Mouse (Mus musculus): ENCODE results near the gene Ank2.
"Not testable (repeated sequence)": the region's sequence is repeated elsewhere in the genome, so short reads cannot be mapped to it uniquely, and the experiment has no call there.

The Ank2 gene

DNA sequence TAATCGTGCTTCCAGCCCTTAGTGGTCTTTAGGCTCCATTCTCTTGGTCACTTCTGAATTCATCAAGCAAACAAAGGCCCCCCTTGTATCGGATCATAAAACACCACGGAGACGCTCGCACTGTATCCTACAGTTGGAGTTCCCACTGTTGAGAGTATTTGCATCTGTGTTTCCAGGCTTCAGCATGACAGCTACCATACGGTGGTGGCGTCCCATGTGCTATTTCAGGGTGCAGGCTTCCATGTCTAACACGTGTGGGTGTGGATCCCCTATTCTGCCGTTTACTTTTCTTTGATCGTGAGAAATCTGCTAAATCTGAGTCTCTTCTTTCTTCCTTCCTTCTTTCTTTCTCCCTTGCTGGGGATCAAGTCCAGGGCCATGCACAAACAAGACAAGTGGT is 14.0 kb downstream of the Ank2 start:
- DNase-seq (ENCODE audit: extremely low spot score, low read depth, low spot score): no peak

DNA sequence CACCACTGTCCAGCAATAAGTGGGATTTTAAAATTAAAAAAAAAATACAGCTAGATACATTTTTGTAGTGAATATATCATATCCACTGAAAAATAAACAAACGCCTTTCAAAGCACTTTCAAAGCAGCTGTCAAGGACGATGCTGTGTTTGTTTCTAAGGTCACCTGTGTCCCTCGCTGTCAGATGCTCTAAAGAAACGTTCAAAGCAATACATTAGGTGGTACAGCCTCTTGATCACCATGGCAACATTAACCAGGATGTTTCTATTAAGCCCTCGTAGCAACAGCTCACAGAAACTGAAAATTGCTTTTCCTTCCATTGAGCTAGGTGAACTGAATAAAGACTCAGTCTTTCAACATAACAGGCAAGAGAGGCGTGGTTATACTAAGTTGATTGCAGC is 17.5 kb downstream of the Ank2 start:
- no peak for DNase-seq (ENCODE audit: extremely low spot score, low read depth, low spot score)

DNA sequence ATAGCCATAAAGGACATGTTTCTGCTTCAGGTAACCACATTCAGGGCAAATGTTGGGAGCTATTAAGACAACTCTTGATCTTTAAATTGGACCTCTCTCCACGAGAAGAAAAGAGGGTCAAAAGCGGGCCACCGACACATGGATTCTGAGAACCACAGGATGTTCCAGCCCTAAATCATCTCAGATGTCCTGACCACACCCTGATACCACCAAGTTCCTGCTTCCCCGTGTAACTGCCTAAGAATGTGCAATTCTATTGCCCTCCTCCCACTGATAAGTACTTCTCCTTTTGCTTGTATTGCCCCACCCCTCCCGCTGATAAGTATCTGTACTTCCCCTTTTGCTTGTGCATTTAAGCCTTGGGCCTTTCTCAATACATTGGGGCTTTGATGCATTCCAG is 18.8 kb downstream of the Ank2 start:
- not testable (repeated sequence) for DNase-seq (ENCODE audit: extremely low spot score, low read depth, low spot score)

DNA sequence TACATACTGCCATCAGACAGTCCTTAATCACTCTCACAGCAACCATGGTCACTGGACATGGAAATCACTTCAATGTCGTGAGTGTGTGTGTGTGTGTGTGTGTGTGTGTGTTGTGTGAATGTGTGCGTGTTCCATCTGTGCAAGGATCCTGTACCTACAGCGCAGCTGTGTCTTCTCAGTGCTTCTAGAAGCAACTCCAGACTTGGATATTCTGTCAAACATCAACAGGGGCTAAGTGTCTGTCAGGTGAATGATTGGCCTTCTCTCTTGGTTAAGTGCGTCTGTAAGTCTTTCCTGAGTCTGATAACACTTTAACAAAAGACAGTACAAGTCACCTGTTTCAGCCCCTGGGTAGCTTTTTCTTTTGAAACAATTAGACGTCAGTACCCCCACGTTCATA is 25.0 kb downstream of the Ank2 start:
- no peak for DNase-seq (ENCODE audit: extremely low spot score, low read depth, low spot score)

DNA sequence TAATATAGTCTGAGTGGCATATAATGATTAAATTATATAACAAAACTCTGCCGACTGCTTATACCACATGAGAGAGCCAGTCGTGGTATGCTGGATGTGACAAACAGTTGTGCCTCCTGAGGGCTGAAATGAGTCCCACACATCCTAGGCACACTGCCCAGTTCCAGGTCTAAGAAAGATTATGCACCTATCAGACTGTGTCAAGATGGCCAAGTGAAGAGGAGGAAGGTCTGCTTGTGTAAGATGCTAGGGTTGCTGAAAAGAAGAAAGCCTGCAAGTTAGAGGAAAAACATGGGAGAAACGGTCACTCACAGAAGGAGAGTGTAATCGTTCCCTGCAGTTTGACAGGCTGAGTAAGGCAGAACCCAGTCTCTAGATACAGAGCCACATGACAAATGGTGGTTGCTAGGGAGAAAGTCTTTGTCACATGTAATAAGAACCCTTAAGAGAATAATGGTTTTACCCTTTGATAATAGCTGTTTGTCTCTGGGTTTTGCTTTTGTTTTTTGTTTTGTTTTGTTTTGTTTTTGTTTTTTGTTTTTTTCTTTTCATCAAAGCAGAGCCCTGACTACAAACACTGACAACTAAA is 29.9 kb downstream of the Ank2 start:
- no peak for DNase-seq (ENCODE audit: extremely low spot score, low read depth, low spot score)

DNA sequence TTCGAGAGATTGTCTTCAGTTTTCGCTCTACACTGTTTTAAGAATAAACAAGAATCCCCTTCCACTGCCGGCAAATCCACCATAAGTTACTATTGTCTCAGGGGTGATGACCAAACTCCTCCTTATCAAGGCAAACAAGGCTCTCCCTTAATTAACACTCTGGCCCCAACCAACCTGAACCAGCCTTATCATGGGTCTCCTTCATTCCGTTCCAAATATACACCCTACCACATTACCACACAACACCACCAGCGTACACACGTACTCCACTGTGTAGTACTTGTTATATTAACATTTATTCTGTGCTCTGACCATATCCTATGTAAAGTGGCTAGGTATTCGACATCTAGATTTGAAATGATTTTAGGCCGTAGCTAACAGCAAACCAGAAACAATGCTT is 30.6 kb downstream of the Ank2 start:
- DNase-seq (ENCODE audit: extremely low spot score, low read depth, low spot score): no peak

DNA sequence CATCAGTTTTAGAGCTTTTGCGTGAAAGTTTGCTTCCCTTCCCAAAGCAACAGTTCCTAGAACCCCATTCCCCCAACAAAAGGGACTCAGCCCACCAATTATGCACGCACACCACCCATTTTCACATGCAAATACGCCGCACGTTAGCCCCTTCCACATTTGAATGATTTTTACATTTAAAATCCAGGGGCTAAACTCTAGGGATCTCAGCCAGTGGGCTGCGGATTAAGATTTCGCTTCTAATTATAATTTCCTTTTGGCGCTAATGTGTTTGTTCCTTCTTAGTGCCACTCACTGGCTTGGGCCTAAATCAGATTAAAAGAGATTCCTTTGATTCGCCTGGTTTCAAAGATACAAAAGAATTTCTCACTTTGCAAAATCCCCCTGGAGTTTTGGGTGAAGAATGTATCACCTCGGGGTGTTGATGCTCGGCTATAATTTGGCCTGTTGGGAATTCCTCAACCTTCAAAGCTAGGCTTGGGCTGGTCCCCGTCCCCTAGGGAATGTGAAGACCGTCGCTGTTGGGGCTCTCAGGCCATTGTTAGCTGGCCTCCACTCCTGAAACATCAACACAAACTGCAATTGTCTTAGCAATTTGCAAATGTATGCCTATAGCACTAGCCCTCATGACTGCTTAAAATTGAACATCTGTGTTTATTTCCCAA is 35.2 kb downstream of the Ank2 start:
- DNase-seq (ENCODE audit: extremely low spot score, low read depth, low spot score): no peak

DNA sequence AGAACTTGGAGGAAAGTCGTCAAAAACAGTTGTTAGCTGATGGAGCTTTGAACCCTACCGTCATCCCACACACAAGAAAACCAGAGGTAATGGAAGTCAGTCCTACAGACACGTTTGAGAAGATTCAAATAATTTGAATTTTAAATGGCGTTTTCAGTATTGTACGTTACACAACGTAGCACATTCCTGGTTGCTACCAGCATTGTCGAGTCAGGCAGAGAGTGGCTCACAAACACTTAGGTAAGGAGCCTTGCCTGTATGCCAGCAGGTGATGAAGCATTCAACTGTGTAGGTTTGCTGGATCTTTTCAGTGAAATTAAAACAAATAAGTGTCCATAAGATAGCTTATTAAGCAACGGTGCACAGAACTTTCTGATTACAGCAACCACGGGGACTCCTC is 36.0 kb downstream of the Ank2 start:
- no peak for DNase-seq (ENCODE audit: extremely low spot score, low read depth, low spot score)

DNA sequence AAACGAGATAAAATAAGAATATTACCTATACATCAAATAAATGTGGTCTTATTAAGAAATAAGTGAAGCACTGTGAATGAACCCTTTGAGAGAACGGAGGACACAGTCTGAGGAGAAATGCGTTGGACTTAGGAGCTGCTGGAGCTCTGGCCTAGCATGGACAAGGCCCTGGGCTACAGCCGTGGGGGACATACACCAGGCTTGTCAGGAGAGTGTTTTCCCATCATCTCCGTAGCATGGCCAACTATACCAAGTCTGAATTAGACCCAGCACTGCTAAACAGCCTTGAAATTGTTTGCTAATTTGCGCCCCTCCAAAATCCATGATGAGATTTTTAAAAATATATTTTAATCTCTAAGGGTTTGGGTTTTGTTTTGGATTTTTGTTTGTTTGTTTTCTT is 36.7 kb downstream of the Ank2 start:
- no peak for DNase-seq (ENCODE audit: extremely low spot score, low read depth, low spot score)

DNA sequence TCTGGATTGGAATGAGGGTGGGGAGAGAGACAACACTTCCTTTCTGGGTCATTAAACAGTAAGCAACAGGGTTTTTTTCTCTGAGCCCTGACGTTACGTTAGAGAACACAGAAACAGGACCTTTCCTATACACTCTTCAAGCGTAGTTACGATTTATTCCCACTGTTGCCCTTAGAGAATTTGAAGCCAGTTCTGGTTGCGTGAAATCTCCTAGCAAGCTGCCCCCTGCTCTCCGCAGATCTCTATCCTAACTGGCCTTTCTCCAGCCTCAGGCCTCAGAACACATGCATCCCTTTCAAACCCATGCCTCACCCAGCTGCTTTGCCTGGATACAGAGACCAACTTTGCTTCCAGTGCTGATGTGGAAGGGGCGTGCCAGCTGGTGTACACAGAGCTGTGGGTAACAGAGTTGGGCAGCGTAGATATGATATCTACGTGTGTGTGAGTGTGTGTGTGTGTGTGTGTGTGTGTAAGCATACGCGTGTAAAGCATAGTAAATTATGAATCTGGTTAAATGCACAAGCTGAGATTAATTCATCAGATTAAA is 38.2 kb downstream of the Ank2 start:
- DNase-seq (ENCODE audit: extremely low spot score, low read depth, low spot score): no peak

DNA sequence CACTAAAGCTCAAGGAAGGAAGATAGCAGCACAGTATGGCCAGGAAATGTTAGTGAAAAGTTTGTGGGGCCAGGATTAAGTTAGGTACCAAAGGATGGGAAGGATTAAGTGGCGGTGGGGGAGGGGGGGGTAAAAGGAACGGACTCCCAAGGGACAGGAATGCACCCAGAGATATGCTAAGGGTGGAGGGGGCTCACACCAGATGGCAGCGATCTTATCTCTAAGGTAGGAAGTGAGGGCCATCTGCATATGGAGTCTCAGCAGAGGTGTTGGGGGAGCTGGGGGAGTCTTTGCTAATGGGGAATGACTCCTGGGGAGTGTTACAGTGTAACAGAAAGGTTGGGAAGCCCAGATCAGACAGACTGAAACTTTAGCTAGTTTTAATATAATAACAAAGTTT is 39.3 kb downstream of the Ank2 start:
- DNase-seq (ENCODE audit: extremely low spot score, low read depth, low spot score): no peak

DNA sequence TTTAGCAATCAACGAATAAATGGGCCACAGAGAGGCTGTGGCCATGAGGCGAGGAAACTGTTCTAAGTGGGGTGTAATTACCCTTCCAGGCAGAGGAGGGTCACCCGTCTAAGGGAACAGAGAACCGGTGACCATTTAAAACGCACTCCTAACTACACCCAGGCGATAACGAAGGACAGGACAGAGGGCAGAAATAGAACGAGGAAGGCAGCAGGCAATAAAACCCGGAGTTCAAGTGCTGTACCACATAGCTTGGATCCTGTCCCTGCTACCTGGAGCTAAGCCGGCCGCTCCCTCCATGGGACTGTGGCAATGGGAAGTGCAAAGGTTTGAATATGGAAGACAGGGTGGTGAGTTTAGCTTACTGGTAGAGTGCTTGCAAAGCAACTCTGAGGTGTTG is 40.2 kb downstream of the Ank2 start:
- no peak for DNase-seq (ENCODE audit: extremely low spot score, low read depth, low spot score)

DNA sequence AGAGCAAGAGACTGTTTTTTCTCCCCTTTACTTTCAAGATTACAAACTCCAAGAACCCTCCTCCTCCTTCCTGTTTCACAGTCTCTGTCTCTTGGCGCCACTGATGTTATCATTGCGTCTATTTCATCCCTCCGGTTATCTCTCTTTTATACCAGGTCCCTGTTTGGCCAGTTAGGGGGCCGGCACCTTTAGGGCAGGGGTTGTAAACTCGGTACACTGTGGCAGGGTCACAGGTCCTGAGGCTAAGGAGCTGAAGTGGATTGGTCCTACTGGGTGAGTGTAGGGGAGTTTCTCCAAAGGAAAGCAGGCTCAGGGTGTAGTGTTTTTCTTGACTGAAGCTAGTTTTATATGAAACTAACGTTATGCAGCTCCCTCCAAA is 40.7 kb downstream of the Ank2 start:
- no peak for DNase-seq (ENCODE audit: extremely low spot score, low read depth, low spot score)

DNA sequence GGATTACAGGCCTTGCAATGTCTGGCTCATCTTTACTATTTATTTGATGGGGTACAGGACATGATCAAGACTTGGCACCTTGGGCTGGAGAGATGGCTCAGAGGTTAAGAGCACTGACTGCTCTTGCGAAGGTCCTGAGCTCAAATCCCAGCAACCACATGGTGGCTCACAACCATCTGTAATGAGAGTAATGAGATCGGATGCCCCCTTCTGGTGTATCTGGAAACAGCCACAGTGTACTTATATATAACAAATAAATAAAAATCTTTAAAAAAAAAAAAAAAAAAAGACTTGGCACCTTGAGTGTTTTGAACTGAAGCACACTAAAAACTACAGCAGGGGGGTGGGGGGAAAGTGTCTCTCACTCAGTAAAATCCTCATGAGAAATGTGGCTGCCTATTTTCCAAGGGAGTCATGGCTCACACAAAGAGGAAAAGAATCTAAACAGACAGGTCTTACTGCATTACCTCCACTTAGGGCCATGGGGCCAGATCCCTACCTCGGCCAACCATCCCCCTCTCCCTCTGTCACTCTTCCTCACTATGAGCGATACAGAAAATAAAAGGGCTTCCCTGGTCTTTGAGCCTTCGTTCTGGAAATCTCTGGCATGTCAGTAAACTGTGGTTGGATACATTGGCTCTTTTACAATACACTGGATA is 41.3 kb downstream of the Ank2 start:
- DNase-seq (ENCODE audit: extremely low spot score, low read depth, low spot score): no peak

DNA sequence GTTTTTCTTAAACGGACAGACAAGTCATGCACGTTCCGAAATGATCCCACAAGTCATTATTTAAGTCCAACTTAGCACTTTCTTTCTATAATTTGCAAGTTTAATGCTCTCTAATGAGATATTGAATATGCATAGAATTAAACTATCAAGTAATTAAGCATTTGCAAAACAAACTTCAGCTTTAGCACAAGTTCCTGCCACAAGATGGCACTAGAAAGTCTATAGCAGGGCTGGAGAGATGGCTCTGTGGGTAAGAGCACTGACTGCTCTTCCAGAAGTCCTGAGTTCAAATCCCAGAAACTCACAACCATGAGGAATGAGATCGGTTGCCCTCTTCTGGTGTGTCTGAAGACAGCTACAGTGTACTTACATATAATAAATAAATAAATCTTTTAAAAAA is 45.4 kb downstream of the Ank2 start:
- no peak for DNase-seq (ENCODE audit: extremely low spot score, low read depth, low spot score)

DNA sequence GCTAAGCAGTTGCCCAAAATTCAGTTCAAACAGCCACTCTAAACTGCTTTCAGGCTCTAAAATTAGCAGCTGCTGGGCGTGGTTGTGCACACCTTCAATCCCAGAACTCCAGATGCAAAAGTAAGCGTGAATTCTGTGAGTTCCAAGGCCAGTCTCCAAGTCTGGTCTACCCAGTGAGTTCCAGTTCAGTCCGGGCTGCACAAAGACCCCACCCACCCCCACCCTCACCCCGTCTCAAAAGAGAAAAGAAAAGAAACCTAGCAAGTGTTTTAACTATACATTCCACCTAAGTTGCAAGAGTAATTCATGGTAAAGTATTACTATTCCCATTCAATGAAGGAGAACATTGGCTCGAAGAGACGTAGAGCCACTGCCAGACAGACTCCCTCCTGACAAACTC is 45.9 kb downstream of the Ank2 start:
- DNase-seq (ENCODE audit: extremely low spot score, low read depth, low spot score): no peak

DNA sequence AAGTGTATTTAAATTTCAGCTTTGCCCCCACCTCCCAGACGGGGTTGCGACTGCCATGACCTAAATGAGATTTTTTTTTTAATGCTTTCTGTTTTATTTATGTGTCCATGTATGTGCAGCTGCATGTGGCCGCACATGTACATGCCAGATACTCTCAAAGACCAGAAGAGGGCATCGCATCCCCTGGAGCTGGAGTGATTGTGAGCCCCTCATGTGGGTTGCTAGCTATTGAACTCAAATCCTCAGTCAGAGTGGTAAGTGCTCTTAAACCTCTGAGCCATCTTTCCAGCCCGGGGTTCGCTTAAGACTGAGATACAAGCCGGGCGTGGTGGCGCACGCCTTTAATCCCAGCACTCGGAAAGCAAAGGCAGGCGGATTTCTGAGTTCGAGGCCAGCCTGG is 46.9 kb downstream of the Ank2 start:
- DNase-seq (ENCODE audit: extremely low spot score, low read depth, low spot score): no peak

DNA sequence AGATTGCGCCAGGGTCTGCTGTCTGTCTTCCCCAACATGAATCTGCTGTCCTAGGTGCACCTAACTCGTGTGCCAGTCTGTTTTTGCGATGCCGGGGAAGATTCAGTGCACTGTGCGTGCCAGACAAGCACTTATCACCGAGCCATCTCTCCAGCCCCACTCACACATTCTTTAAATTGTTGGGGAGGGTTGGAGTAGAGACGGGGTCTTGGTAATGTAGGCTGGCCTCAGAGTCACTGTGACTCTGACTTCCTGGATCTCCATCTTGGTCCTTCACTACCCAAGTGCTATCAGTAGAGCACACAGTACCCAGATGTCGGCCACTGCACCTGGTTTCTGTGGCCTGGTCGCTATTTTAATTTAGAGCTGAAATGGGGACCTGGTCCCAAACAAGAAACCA is 47.4 kb downstream of the Ank2 start:
- no peak for DNase-seq (ENCODE audit: extremely low spot score, low read depth, low spot score)

DNA sequence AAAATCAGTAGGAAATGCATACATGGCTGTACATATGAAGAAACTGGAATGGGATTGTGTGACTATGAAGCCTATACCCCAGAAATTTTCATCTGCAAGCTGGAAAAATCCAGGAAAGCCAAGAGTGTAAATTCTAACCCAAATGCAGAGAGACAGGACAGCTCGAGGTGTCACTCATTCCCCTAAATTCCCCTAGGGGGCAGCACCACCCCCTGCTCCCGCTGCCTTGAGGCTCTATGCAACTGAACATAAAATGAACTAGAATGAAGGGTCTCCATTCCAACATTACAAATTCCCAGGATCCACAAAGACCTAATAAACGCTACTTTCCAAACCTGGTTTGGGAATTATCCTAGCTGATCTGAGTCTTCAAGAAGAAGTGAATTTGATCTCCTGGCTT is 48.1 kb downstream of the Ank2 start:
- no peak for DNase-seq (ENCODE audit: extremely low spot score, low read depth, low spot score)

DNA sequence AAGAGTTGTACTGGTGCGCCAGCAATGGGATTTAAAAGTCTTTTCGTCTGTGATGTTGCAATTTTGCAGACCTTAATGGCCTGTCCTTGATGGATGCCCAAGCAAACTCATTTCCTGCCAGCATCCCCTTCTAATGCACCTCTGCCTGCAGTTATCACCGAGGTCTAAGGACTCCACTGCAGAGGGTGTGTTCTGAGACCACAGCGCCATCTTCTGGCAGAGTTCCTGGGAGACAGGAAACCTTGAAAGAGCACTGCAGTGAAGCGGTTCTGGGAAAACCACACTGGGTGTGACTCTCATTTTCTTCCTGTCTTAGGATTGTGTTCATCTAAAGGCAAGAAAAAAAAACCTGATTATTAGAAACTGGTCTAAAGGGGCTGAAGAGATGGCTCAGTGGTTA is 53.0 kb downstream of the Ank2 start:
- DNase-seq (ENCODE audit: extremely low spot score, low read depth, low spot score): peak; percentile 57

DNA sequence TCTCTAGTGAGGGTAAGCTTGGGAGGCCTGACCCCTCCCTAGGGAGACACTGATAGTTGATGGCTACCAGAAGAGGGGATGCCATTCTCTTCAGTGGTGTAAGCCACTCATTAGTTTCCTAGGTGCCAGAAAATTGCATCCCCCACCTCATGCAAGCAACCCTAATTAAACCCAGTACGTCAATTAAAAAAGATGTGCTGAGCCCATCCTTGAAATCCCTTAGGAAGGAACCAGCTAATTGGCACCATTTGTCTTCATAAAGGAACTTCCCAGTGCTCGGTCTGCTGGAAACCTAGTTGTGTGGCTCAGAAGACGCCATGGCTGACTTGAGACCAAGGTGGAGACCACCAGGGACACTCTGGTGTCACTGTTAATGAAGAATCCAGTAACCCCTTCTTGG is 65.9 kb downstream of the Ank2 start:
- DNase-seq (ENCODE audit: extremely low spot score, low read depth, low spot score): no peak

DNA sequence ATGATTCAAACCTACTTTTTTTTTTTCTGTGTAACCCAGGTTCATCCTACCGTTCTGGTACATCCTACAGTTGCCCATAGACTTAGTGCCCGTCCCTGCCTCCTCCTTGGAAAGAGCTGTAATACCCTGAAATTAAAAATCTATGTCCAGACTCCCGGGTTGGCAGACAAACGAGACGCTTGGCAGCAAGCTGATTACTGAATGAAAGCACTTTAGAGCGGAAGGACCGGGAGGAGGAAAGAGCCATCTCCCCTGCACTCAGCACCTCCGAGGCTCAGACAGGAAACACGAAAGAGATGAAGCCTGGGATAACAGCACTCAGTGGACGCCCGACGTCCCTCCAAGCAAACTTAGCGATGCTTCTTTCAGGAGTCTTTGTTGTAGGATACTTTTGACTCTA is 69.3 kb downstream of the Ank2 start:
- no peak for DNase-seq (ENCODE audit: extremely low spot score, low read depth, low spot score)

DNA sequence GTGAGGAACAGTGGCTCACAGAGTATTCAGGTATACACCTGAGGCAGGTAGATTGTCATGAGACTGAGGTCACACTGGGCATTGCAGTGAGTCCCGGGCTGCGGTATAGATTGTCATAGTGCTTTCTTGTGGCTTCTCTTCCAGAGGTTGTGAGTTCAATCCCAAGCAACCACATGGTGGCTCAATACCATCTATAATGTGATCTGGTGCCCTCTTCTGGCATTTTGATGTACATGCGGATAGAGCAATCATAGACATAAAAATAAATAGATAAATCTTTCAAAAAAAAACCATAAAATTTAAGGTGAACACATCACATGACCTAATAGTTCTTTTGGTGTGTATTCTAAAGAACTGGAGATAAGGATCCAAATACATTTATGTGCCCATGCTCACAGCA is 70.6 kb downstream of the Ank2 start:
- DNase-seq (ENCODE audit: extremely low spot score, low read depth, low spot score): no peak
